Mouse (Mus musculus) adrenal gland, adult (tissue): ENCODE data around the gene Gltpd2.
A peak's percentile ranks its signal among the peaks of the same experiment; 100 is the strongest.
"Not testable (repeated sequence)": the region's sequence is repeated elsewhere in the genome, so short reads cannot be mapped to it uniquely, and the experiment has no call there.

Experiments used
- DNase-seq, 2 experiments: peaks; one replicate each; pipeline ENCODE4 v3.0.0; 2022 to 2023; ENCODE audit warnings: low spot score in 1 of 2; ENCODE audit not compliant: inconsistent age in 2 of 2

Gltpd2 gene

DNA sequence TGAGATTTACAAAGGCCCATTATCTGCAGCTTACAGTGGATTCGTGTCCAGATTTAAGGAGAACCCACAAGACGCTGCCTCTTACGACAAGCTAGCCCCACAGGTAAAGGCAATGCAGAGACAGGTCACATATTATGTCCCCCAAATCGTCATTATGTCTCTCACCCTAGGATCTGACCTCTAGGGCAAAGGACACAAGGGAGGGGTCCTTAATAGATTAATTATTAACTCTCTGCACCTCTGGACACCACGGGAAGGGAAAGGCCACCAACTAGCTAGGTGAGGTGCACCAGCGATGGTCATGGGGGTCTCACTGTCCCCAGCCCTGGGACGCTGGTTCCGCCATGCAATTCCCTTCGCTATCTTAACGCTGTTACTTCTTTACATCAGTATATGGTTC, at the start of gene Gltpd2:
Gene Gltpd2 (plus strand): TSS at position 274 of the 400 bp plus-strand sequence.
- DNase-seq: no peak

GRCm38 (mm10) chr11:70469764-70470163, 49.2 kb upstream of the Gltpd2 start:
- DNase-seq: peak in 1 of 2 experiments; percentile 54

GRCm38 (mm10) chr11:70472716-70473115, 46.3 kb upstream of the Gltpd2 start:
- peak; percentile 42 to 75 for DNase-seq

GRCm38 (mm10) chr11:70473291-70473690, 45.7 kb upstream of the Gltpd2 start:
- DNase-seq: not testable (repeated sequence)

GRCm38 (mm10) chr11:70474872-70475534, 44.0 kb upstream of the Gltpd2 start:
- no peak for DNase-seq

- no peak for DNase-seq
Measured at GRCm38 (mm10) chr11:70485498-70485897, 33.5 kb upstream of the Gltpd2 start.

DNA sequence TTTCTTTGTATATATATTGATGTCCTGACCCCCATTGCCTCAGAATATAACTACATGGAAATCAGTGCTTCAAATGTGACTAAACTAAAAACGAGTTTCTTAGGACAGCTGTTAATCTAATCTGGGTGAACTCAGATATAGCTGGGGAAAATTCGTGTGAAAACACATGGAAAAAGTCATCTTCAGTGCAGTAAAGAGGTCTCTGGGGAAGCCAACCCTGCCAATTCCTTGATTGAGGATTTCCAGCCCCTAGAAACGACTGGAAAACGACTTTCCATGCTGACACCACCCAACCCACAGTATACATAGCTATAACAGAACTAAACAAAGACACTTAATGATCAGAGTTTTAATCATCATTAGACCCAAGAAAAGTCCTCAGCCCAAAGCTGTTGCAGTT, 31.2 kb upstream of the Gltpd2 start:
- no peak for DNase-seq

DNA sequence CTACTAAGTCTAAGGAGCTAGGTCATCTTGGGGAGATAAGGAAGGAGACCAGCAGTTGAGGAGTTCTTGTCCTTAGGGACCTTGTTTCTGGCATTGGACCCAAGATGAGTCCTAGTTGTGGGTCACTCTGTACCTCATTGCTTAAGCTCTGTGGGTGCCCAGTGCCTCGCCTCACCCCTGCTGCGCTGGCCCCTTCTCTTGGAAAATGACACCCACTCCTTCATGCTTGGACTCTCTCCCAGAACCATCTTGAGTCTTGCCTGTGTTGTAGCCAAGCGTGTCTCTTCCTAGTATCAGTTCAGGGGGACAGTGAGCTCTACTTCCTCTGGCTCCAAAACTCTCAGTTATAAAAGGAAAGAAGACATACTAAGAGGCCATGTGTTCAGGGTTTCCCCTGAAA, 29.9 kb upstream of the Gltpd2 start:
- DNase-seq: no peak

- peak in 1 of 2 experiments; percentile 26 for DNase-seq
Measured at GRCm38 (mm10) chr11:70489684-70490083, 29.3 kb upstream of the Gltpd2 start.

DNA sequence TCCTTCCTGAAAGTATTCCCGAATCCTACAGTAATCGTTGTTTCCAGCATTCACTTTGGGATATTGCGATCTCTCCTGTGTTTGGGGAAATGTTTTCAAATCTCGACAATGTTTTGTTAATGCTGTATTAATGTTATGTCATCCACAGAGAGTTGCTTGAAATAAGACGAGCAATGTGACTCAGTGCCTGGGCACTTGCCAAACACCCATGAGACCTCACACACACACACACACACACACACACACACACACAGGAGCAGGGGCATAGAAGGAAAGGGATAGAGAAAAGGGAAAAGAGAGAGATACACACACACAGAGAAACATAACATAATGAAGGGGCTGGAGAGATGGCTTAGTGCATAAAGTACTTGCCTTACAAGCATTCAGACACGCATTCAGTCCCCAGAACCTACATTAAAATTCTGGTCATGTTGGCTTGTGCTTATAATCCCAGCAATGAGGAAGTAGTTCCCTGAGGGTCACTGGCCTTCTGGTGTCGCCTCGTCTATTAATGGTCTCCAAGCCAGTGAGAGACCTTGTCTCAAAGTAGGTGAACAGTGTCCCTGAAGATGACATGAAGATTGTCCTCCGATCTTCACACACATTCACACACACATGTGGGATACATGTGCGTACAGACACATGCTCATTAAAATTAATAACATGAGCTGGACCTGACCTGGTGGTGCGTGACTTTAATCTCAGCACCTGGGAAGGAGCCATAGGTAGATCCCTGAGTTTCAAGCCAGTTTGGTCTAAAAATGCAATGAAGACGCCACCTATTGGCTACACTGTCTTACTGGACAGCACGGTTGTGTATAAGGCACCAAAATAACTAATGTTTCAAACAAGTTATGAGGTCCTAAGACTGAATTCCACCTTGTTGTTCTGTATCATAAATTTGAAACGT, 19.2 kb upstream of the Gltpd2 start:
- DNase-seq: peak; percentile 44 to 79

DNA sequence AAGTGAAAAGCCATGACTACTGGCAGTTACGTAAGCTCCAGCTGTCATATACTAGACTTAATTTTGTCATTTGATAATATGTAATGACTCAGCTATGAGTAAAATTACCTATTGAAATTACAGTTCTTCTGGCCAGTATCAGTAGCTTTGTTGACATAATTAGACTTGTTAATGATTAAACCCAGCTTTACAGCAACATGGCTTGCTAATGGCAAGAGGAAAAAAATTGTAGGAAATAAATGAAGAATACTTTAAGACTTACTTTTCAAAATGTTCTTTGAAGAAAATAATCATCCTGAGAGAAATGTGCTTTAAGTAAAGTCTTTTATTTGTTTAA, 18.6 kb upstream of the Gltpd2 start:
- DNase-seq: no peak

- DNase-seq: no peak
Measured at GRCm38 (mm10) chr11:70502018-70502417, 17.0 kb upstream of the Gltpd2 start.

DNA sequence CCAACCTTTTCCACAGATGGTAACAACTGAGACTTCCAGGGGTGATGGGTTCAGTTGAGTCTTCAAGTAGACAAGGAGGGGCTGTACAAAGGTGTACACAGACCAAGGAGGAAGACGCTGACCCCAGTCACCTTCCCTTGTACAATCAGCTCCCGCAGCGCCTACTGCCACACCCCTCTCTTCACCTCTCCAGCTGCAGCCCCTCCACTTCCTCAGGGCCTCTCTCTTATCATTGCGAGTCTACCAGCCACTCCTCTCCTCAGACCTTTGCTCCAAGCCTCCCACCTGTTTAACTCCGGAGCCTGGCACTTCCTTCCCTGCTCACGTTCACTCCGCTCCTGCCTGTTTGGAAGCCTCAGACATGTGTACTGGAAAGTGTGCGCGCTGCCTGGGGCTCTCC, 14.0 kb upstream of the Gltpd2 start, which contains the start of gene Tm4sf5:
Gene Tm4sf5 (plus strand): TSS at position 275 of the 400 bp plus-strand sequence.
- no peak for DNase-seq

GRCm38 (mm10) chr11:70506385-70506784, 12.6 kb upstream of the Gltpd2 start:
- DNase-seq: peak; percentile 66 to 92

DNA sequence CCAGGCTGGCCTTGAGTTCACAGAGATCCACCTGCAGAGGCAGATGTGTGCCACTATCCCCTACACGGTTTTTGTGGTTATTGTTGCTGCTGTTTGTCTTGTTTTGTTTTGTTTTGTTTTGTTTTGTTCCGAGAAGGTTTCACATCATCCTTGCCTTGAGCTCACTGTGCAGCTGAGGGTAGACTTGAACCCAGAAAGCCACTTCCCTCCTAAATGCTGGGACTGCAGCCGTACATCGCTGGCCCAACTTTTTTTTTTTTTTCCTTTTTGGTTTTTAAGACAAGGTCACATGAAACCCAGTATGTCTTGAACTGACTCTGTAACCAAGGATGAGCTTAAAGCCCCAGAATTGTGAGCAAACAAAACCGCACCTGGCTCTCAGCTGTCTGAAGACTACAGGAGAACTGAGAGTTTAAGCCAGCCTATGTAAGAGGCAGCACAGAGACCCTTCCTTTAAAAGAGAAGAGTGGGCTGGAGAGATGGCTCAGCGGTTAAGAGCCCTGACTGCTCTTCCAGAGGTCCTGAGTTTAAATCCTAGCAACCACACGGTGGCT, 12.0 kb upstream of the Gltpd2 start:
- DNase-seq: no peak

GRCm38 (mm10) chr11:70509753-70510564, 9.0 kb upstream of the Gltpd2 start:
- DNase-seq: peak in 1 of 2 experiments; percentile 68

GRCm38 (mm10) chr11:70511242-70511641, 7.8 kb upstream of the Gltpd2 start:
- DNase-seq: no peak

- DNase-seq: no peak
Measured at GRCm38 (mm10) chr11:70511825-70512224, 7.2 kb upstream of the Gltpd2 start.

- DNase-seq: no peak
Measured at GRCm38 (mm10) chr11:70512709-70513342, 6.2 kb upstream of the Gltpd2 start.

GRCm38 (mm10) chr11:70513520-70513919, 5.5 kb upstream of the Gltpd2 start:
- DNase-seq: peak in 1 of 2 experiments; percentile 56
